9 mouse cellular contexts compared by ENCODE assay signal in genomic region chr9:107735356-107736184, GRCm38 (mm10). TPM values are rescaled to one million over a fixed set of nuclear protein-coding genes. Genes with fewer than 3 reads are reported as not detected.
DNase-seq lines count a peak whose midpoint lies in the region; ATAC-seq lines count a peak whose summit lies in the region.
"Had no signal": no experiment of that assay in that cellular context is flagged by ENCODE, and none has a peak within 500 bp of the region (broad histone marks: within the 10 kb centered on the region; RNA-seq: fewer than 3 reads in every experiment).

No protein-coding gene starts in this region.

- H3K9me3 ChIP-seq in megakaryocyte, embryonic 14.5 days, result no peaks in the 10 kb centered on the region
- H3K9me3 ChIP-seq in midbrain, embryonic 15.5 days, result no peaks in the 10 kb centered on the region

- 2% methylated on average over 17 of the region's 17 CpGs for WGBS in midbrain, embryonic 15.5 days

- H3K36me3 ChIP-seq in megakaryocyte, embryonic 14.5 days (replicated peaks; ENCODE audit: low read length), result peaks cover 29% of the 10 kb centered on the region
- peaks cover 18% of the 10 kb centered on the region for H3K36me3 ChIP-seq in midbrain, embryonic 15.5 days (replicated peaks)

- peaks cover 46% of the 10 kb centered on the region for H3K27me3 ChIP-seq in megakaryocyte, embryonic 14.5 days (replicated peaks)
- H3K27me3 ChIP-seq in midbrain, embryonic 15.5 days (replicated peaks), result no peaks in the 10 kb centered on the region

- peak overlapping the region; percentile 15 for H3K4me3 ChIP-seq in megakaryocyte, embryonic 14.5 days (replicated peaks)
- peak overlapping the region; percentile 11 for H3K4me3 ChIP-seq in midbrain, embryonic 15.5 days
- H3K4me3 ChIP-seq: heart, adult 2 months had no signal

- intact Hi-C loops in left cerebral cortex, postnatal 10 days (cut with DNase I), result loop anchor here (5.0 kb wide), 1 partner anchor 33 kb away; no protein-coding TSS in a partner anchor

- DNase-seq in heart, postnatal 4 days, result peak; percentile 8
- no peak for DNase-seq in left cerebral cortex, postnatal 10 days (ENCODE audit: extremely low spot score in 1 of 2, low spot score in 2 of 2)
- DNase-seq in adipocyte (ENCODE audit: low spot score), result no peak
- no peak for DNase-seq in spleen, postnatal 14 days (ENCODE audit: low spot score in 2 of 2)
- DNase-seq: adrenal gland, postnatal 10 days had no signal

- peak overlapping the region; percentile 19 for H3K9ac ChIP-seq in midbrain, embryonic 15.5 days

- H3K4me1 ChIP-seq in megakaryocyte, embryonic 14.5 days, result peaks cover 29% of the 10 kb centered on the region
- peaks cover 52% of the 10 kb centered on the region for H3K4me1 ChIP-seq in midbrain, embryonic 15.5 days

- H3K27ac ChIP-seq in midbrain, embryonic 15.5 days, result peak overlapping the region; percentile 91
- H3K27ac ChIP-seq: heart, adult 2 months had no signal

- ATAC-seq in megakaryocyte, adult 5-6 weeks (ENCODE audit: poor library complexity, severe bottlenecking), result no peak
- peak; percentile 71 for ATAC-seq in midbrain, embryonic 15.5 days (replicated peaks)

- H3K4me2 ChIP-seq in midbrain, embryonic 15.5 days, result peak overlapping the region; percentile 43

RNA-seq across cellular contexts. Expression of gene Sema3f, which starts 25.3 kb away (rescaled TPM):
- not detected in 2 replicates for polyA plus RNA-seq in megakaryocyte, embryonic 14.5 days (2012; ENCODE audit: insufficient read depth, low replicate concordance)
- total RNA-seq in megakaryocyte, adult 5-6 weeks (2015), result not detected in 2 replicates
- not detected in 2 replicates for total RNA-seq in megakaryocyte, adult 5-6 weeks (2017)
- 10 to 100 TPM; 18.7 to 20.9 TPM for total RNA-seq in heart, postnatal 4 days (2021)
- 26.0 and 31.2 TPM in 2 replicates for polyA plus RNA-seq in midbrain, embryonic 15.5 days (2015; fragmentation: Nextera tagmentation; extraction: Ambion mirVana)
- 10 to 100 TPM; 14.3 to 19.2 TPM for total RNA-seq in left cerebral cortex, postnatal 10 days (2021)

RNA-seq across cellular contexts. Expression of gene Rbm5, which starts 35.2 kb away (rescaled TPM):
- polyA plus RNA-seq in megakaryocyte, embryonic 14.5 days (2012; ENCODE audit: insufficient read depth, low replicate concordance), result 3.9 and 7.6 TPM in 2 replicates
- 145 and 161 TPM in 2 replicates for total RNA-seq in megakaryocyte, adult 5-6 weeks (2015)
- 208 and 249 TPM in 2 replicates for total RNA-seq in megakaryocyte, adult 5-6 weeks (2017)
- total RNA-seq in heart, postnatal 4 days (2021), result 10 to 100 TPM; 65.4 to 73.1 TPM
- 280 and 292 TPM in 2 replicates for polyA plus RNA-seq in midbrain, embryonic 15.5 days (2015; fragmentation: Nextera tagmentation; extraction: Ambion mirVana)
- 100 to 1,000 TPM; 157 TPM for total RNA-seq in left cerebral cortex, postnatal 10 days (2021)

RNA-seq across cellular contexts. Expression of gene Gnat1, which starts 56.1 kb away (rescaled TPM):
- not detected in 2 replicates for polyA plus RNA-seq in megakaryocyte, embryonic 14.5 days (2012; ENCODE audit: insufficient read depth, low replicate concordance)
- not detected in 2 replicates for total RNA-seq in megakaryocyte, adult 5-6 weeks (2015)
- not detected in 2 replicates for total RNA-seq in megakaryocyte, adult 5-6 weeks (2017)
- total RNA-seq in heart, postnatal 4 days (2021), result not detected
- 2.1 and 2.2 TPM in 2 replicates for polyA plus RNA-seq in midbrain, embryonic 15.5 days (2015; fragmentation: Nextera tagmentation; extraction: Ambion mirVana)
- total RNA-seq in left cerebral cortex, postnatal 10 days (2021), result under 1 TPM; 0.32 to 0.93 TPM
- total RNA-seq: heart, adult 2 months had no signal
- polyA plus RNA-seq: heart, adult 2 months had no signal

Comparison
In these comparisons a context has a peak if more than half of its experiments do, and no peak if none do; other contexts are left out.
1. RNA of gene Sema3f, which starts 25.3 kb away (total RNA-seq): 18.7 to 20.9 TPM in heart, postnatal 4 days and 14.3 to 19.2 TPM in left cerebral cortex, postnatal 10 days; not detected in megakaryocyte, adult 5-6 weeks; every median in the first group is over 10 times any median in the second.